Mouse (Mus musculus) hindbrain, embryonic 11.5 days (tissue): ENCODE data around the gene Grip1. TPM values are rescaled to one million over a fixed set of nuclear protein-coding genes. Genes with fewer than 3 reads are reported as not detected.
"Not testable (repeated sequence)": the region's sequence is repeated elsewhere in the genome, so short reads cannot be mapped to it uniquely, and the experiment has no call there.

ENCODE experiments used
- ATAC-seq: fragments of 200-750 bp; cut with Nextera tagmentation; 2 replicates; pipeline ENCODE4 v1.8.0; 2017; ENCODE audit warnings: mild to moderate bottlenecking, moderate TSS enrichment, moderate library complexity; ENCODE audit not compliant: low FRiP score
- DNase-seq: peaks from one replicate; pipeline ENCODE4 v3.0.0-alpha.2; 2015; ENCODE audit warnings: low spot score
- H3K27ac ChIP-seq: fragments of 300-500 bp; sonication (generic); 2 replicates; pipeline ENCODE4 v1.5.1; 2014; ENCODE audit warnings: mild to moderate bottlenecking, low read depth, low read length
- H3K27me3 ChIP-seq: fragments of 300-500 bp; sonication (generic); 2 replicates; pipeline ENCODE4 v1.6.1; 2014; ENCODE audit warnings: mild to moderate bottlenecking, low read length, moderate library complexity, mixed read lengths; ENCODE audit not compliant: control insufficient read depth, insufficient read depth
- H3K36me3 ChIP-seq: fragments of 300-500 bp; sonication (generic); 2 replicates; pipeline ENCODE4 v1.6.1; 2014; ENCODE audit warnings: mild to moderate bottlenecking, low read length, moderate library complexity, mixed read lengths; ENCODE audit not compliant: control insufficient read depth, insufficient read depth
- H3K4me1 ChIP-seq: fragments of 300-500 bp; sonication (generic); replicated peaks from 2 replicates; pipeline ENCODE4 v1.6.1; 2014; ENCODE audit warnings: low read length, mixed read lengths; ENCODE audit not compliant: control insufficient read depth, insufficient read depth
- H3K4me2 ChIP-seq: fragments of 300-500 bp; sonication (generic); replicated peaks from 2 replicates; pipeline ENCODE4 v1.6.1; 2014; ENCODE audit warnings: mild to moderate bottlenecking, low read depth, low read length
- H3K4me3 ChIP-seq: fragments of 300-500 bp; sonication (generic); 2 replicates; pipeline ENCODE4 v1.5.1; 2014; ENCODE audit warnings: low read depth, low read length
- H3K9ac ChIP-seq: fragments of 300-500 bp; sonication (generic); 2 replicates; pipeline ENCODE4 v1.6.1; 2014; ENCODE audit warnings: low read depth, low read length
- H3K9me3 ChIP-seq: fragments of 300-500 bp; sonication (generic); 2 replicates; pipeline ENCODE4 v1.6.1; 2016; ENCODE audit warnings: low read length; ENCODE audit not compliant: control insufficient read depth
- WGBS: fragments of 180-500 bp; shearing (Covaris S2); extraction: QIAGEN DNeasy Blood & Tissue Kit; methylation state at CpG from one replicate; pipeline ENCODE4 v1.1.7; 2014; 5-methylcytosine and 5-hydroxymethylcytosine counted together
- polyA plus RNA-seq: library from polyadenylated mRNA; unstranded; fragments of >200 nt; fragmentation: Nextera tagmentation; extraction: Ambion mirVana; gene quantifications from 2 replicates; pipeline ENCODE4 v1.2.1, GENCODE M21; 2014

Gene Grip1
- polyA plus RNA-seq, 1 experiment from 2014 or later: 11.8 TPM

DNA sequence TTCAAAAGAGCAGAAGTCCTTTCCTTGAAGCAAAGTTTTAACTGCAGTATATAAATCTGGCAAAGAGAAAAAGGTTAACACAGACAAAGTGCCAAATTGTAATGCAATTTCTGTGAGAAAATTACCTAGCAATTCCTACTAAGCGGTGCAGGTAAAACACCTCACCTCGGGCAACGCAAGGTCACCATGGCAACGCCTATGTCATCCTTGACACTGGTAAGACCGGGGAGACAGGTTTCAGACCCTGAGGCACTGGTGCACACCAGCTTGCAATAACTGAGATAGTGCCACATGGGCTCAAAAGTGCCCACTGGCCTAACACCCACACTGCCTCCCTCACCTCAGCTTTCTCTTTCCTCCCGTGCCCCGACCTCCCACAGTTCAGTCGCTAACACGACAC lies 641.5 kb downstream of the Grip1 start:
- 94% methylated on average over 9 of the region's 9 CpGs for WGBS
- Histone ChIP-seq H3K9ac (no peak overlapping the region), H3K4me3 (no peak overlapping the region), H3K9me3 (no peaks in the 10 kb centered on the region), H3K4me1 (no peaks in the 10 kb centered on the region), H3K27me3 (no peaks in the 10 kb centered on the region), H3K4me2 (no peak overlapping the region), H3K27ac (no peak overlapping the region), H3K36me3 (no peaks in the 10 kb centered on the region)
- ATAC-seq (no peak), DNase-seq (no peak)

DNA sequence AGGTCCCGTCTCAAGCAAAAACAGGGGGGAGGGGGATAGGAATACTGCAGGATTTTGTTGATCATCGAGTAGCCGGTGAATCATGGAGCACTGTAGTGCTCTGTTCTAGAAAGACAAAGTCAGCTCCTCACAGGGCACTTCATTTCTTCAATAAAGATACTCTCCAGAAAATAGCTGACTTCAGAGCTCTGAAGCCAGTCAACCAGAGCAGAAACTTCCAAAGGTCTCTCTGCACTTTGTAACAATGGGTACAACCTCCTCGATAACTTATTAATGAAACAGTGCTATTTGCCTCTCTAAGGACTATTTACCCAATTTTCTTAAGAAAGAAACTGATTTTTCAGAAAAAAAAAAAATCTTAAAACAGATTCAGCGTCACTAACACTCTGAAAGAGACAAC lies 642.1 kb downstream of the Grip1 start:
- ATAC-seq (no peak), DNase-seq (no peak)
- Histone ChIP-seq H3K27ac (no peak overlapping the region), H3K27me3 (no peaks in the 10 kb centered on the region), H3K9ac (no peak overlapping the region), H3K4me2 (no peak overlapping the region), H3K4me1 (no peaks in the 10 kb centered on the region), H3K36me3 (no peaks in the 10 kb centered on the region), H3K9me3 (no peaks in the 10 kb centered on the region), H3K4me3 (no peak overlapping the region)
- 90% methylated on average over 5 of the region's 5 CpGs for WGBS

DNA sequence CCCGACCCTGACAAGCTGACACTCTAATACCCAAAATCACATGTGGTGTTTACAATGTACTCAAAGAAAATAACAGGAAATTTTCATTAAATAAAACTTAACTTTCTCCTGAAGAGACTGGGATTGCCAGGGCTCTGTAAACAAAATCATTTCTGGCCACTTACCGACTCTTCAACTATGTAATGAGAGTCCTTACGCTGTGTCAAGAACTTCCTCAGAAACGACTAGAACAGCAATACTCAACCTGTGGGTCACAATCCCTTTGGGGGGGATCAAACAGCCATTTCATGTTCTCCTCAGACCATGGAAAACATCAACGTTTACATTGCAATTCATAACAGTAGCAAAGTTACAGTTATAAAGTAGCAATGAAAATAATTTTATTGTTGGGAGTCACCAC lies 643.9 kb downstream of the Grip1 start:
- Histone ChIP-seq H3K36me3 (no peaks in the 10 kb centered on the region), H3K4me2 (no peak overlapping the region), H3K4me3 (no peak overlapping the region), H3K27me3 (no peaks in the 10 kb centered on the region), H3K27ac (no peak overlapping the region), H3K9me3 (no peaks in the 10 kb centered on the region), H3K9ac (no peak overlapping the region), H3K4me1 (no peaks in the 10 kb centered on the region)
- no peak for ATAC-seq
- DNase-seq: no peak
- WGBS: 86% methylated on average over 5 of the region's 5 CpGs

DNA sequence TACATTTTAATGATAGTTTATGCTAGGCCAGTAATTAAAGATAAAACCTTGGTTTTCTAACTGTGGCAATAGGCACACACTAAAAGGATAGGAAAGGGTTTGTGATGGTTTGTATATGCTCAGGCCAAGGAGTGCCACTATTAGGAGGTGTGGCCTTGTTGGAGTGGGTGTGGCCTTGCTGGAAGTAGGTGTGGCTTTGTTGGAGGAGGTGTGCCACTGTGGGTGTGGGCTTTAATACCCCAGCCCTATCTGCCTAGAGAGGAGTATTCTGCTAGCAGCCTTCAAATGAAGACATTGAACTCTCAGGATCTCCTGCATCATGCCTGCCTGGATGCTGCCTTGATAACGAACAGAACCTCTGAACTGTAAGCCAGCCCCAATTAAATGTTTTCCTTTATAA lies 647.2 kb downstream of the Grip1 start:
- Histone ChIP-seq H3K9ac (no peak overlapping the region), H3K4me3 (no peak overlapping the region), H3K4me2 (no peak overlapping the region), H3K36me3 (no peaks in the 10 kb centered on the region), H3K4me1 (no peaks in the 10 kb centered on the region), H3K27me3 (no peaks in the 10 kb centered on the region), H3K27ac (no peak overlapping the region), H3K9me3 (no peaks in the 10 kb centered on the region)
- 88% methylated on average over 1 of the region's 1 CpGs for WGBS
- DNase-seq (no peak), ATAC-seq (no peak)

DNA sequence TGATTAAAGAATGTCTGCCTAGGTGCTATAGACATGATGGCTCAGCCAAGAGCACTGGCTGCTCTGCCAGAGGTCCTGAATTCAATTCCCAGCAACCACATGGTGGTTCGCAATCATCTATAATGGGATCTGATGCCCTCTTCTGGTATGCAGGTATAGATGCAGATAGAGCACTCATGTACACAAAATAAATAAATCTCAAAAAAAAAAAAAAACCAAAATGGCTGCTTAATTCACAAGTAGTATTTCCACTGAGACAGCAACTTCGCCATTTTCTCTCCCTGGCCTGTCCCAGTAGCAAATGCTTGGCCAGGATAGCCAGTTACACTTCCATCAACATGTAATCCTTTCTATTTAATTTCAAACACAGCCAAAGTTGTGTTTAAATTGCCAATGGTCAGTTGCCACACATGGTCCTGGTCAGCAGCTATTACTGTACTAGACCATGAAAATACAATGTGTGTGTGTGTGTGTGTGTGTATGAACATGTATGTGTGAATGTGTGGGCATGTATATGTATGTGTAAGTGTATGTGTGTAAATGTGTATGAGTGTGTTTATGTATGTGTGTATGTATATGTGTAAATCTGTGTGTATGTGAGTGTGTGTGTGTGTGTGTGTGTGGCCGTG lies 658.2 kb downstream of the Grip1 start:
- peak overlapping the region; percentile 89 for H3K4me2 ChIP-seq
- 83% methylated on average over 3 of the region's 3 CpGs for WGBS
- H3K4me3 ChIP-seq: peak overlapping the region; percentile 74; the same call in 1 of the 2 replicates
- ATAC-seq (no peak), DNase-seq (no peak)
- H3K27ac ChIP-seq: no peak overlapping the region
- H3K9ac ChIP-seq: no peak overlapping the region
- H3K4me1 ChIP-seq: no peaks in the 10 kb centered on the region
- H3K27me3 ChIP-seq: no peaks in the 10 kb centered on the region
- H3K36me3 ChIP-seq: no peaks in the 10 kb centered on the region
- H3K9me3 ChIP-seq: no peaks in the 10 kb centered on the region

DNA sequence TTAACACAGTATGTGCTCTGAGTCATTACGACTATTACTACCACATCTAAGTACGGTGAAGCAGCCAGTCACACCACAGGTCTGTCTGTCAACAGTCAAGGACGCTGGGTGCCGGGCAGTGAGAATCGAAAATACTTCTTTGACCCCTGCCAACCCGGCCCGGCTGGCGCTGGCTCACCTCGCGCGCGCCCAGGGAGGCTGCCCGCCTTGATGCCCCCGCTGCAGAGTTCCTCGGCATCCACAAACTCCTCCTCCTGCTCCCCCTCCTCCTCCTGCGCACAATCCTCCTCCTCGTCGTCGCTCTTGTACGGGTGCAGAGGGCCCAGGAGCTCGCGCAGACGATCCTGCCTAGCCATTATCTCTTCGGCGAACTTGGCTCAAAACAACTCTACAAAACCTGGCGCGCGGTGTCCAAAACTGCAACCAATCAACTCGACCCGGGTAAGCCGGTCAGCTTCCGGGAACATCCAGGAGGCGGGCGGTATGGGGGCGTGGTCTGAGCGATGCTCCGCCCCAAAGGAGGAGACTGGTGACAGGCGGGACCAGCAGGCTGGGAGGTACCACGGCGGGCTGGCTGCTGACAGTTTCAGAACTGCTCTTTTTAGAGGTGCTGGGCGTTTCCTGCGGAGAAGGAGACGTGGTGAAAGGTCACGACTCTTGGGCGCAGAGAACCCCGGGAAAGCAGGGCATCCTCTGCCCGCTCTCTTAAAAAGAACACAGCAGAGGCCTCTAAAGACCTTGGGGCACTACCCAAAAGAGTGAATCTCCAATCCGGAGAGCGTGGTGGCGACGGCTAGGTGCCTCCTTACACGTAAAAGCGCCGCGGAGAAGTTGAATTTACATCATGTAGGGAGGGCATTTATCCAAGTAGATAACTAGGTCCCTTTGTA lies 659.1 kb downstream of the Grip1 start, which contains the start of gene Helb:
Gene Helb, minus strand, starts transcription at position 481 of the 890 bp plus-strand sequence.
- peak; percentile 98 for DNase-seq
- Histone ChIP-seq H3K9me3 (no peaks in the 10 kb centered on the region), H3K4me2 (peak within 1 kb of the TSS; percentile 89), H3K27ac (0 out of 2 replicates have a peak within 1 kb of the TSS, but pooled peaks have one; percentile 51), H3K4me1 (no peaks in the 10 kb centered on the region), H3K36me3 (no peaks in the 10 kb centered on the region), H3K27me3 (no peaks in the 10 kb centered on the region), H3K4me3 (peak within 1 kb of the TSS; percentile 74), H3K9ac (peak within 1 kb of the TSS; percentile 61)
- peak; percentile 99 for ATAC-seq
- under 1% methylated on average over 55 of the region's 55 CpGs for WGBS

DNA sequence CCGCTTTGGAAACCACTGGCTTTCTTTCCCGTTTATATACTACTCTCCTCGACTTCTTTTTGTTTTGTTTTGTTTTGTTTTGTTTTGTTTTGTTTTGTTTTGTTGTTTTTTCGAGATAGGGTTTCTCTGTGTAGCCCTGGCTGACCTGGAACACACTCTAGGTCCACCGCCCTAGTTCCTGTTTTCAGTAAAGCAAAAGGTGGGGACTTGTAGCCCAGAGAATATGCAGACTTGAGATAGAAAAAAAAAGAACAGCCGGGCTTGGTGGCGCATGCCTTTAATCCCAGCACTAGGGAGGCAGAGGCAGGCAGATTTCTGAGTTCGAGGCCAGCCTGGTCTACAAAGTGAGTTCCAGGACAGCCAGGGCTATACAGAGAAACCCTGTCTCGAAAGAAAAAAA lies 659.9 kb downstream of the Grip1 start:
- H3K9me3 ChIP-seq, H3K27ac ChIP-seq, ATAC-seq, H3K9ac ChIP-seq, H3K27me3 ChIP-seq, H3K36me3 ChIP-seq, H3K4me1 ChIP-seq, DNase-seq, H3K4me3 ChIP-seq: not testable (repeated sequence)
- peak overlapping the region; percentile 89 for H3K4me2 ChIP-seq
- whole genome bisulfite sequencing: 72% methylated on average over 9 of the region's 9 CpGs

DNA sequence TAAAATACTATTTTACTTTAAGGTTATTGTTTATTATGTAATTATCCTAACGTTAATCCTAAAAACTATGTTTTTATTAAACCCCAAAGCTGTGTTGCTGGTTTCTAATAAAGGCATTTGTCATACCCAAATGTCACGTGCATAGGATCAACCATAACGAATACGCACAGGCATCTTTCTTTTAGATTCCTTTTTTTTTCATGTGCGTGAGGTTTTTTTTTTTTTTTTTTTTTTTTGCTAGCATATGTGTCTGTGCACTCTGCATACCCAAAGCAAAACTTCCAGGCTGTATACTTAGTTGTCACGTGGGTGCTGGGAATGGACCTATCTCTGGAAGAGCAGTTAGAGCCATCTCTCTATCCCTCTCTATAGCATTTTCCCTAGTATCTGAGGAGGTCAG lies 660.4 kb downstream of the Grip1 start:
- H3K4me2 ChIP-seq: no peak overlapping the region
- no peak for DNase-seq

DNA sequence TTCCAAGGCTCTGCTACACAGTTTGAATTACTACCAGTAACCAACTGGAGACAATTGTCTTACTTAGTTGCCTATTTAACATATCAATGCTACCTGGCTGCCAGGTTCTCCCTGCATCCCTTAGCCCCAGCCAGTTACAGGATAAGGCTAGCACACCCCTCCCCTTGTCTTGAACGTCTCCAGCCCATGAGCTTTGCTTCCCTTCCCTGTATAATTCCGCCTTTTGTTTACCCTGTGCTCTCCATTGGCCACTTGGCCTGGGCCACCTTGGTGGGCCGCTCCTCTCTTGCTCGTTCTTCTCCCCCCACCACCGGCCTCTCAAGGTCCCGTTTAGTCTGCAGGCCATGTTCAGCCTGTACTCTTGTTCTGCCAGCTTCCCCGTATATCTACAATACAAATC lies 660.9 kb downstream of the Grip1 start:
- H3K9ac ChIP-seq: no peak overlapping the region
- H3K4me3 ChIP-seq: no peak overlapping the region
- no peaks in the 10 kb centered on the region for H3K9me3 ChIP-seq
- no peak overlapping the region for H3K4me2 ChIP-seq
- H3K27me3 ChIP-seq: no peaks in the 10 kb centered on the region
- WGBS: 44% methylated on average over 7 of the region's 7 CpGs
- DNase-seq (no peak), ATAC-seq (no peak)
- H3K4me1 ChIP-seq: no peaks in the 10 kb centered on the region
- no peaks in the 10 kb centered on the region for H3K36me3 ChIP-seq
- H3K27ac ChIP-seq: no peak overlapping the region

More for the DNA sequence above, 660.4 kb downstream of the Grip1 start:
- no peak overlapping the region for H3K9ac ChIP-seq
- H3K4me1 ChIP-seq: no peaks in the 10 kb centered on the region
- no peaks in the 10 kb centered on the region for H3K9me3 ChIP-seq
- no peaks in the 10 kb centered on the region for H3K36me3 ChIP-seq
- WGBS: 78% methylated on average over 6 of the region's 6 CpGs
- no peaks in the 10 kb centered on the region for H3K27me3 ChIP-seq
- H3K27ac ChIP-seq: no peak overlapping the region
- ATAC-seq: no peak
- no peak overlapping the region for H3K4me3 ChIP-seq
